Mouse (Mus musculus): Measurements from ENCODE around the gene Ttc9b.
"Not testable (repeated sequence)": the region's sequence is repeated elsewhere in the genome, so short reads cannot be mapped to it uniquely, and the experiment has no call there.

The Ttc9b gene

GRCm38 (mm10) chr7:27653681-27654437 lies at the start of gene Ttc9b:
Gene Ttc9b, plus strand, starts transcription at chr7:27653915.
- peak; percentile 89 to 91 for DNase-seq

DNA sequence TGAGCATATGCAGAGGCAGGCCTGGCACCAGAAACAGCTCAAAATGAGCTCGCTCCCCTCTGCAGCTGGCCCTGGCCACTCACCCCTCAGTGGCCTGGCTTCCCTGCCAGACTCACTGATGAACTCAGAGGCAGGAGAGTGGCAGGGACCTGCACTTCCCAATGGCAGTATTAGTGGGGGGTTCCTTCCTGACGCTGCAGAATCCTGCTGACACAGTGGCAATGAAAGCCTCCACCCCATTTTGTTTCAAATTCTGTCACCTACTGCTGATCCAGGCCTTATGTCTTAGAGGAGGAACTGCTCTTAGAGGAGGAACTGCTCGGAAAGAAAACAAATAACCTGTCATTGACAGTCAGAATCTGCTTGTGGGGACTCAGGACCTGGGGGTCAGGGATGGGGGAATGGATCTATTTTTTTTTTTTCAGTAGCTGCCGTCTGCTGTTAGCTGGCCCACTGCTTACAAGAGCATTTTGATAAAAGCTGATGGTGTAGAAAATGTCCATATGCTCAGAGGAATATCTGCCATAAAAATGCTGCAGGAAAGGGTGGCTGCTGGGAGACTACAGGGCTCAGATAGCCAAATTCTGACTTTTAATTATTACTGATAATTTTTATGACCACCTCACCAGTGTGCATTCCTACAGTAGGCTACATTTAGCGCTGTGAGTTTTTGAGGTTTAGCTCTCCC lies 48.9 kb upstream of the Ttc9b start:
- DNase-seq, result peak; percentile 80 to 82

GRCm38 (mm10) chr7:27605499-27606285 lies 48.0 kb upstream of the Ttc9b start:
- peak; percentile 74 to 83 for DNase-seq

DNA sequence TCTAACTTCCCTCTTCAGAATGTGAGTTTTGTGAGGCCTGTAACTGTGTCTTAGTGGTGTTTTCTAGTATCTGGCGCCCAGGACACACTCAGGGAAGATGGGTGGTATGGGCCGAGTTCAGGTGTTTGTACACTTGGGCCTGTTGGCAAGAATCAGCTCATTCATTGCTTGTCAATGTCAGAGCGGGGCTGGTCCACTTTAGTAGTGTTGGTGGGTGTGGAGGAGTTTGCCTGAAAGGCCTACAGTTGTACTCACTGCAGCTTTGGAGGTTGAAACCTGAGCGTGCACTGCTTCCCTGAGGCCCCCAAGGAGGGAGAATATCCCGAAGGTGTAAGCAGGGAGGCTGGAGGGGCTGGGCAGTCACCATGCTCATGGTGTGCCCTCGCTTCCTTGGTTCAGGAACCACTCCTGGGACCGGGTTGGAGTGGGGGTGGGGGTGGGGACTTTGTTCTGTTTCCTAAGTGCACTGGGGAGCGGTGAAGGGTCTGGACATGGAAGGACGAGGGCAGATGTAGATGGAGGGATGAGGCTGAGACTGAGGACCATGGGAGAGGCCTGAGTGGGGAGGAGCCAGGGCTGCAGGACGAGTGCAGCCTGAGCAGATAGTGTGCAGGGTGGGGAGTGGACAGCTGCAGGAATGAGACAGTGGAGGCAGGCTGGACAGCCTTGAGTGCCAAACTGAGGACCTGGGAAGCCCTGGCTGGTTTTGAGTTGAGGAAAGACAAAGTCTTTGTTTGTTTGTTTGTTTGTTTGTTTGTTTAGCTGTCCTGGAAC lies 47.0 kb upstream of the Ttc9b start:
- peak in 1 of 2 experiments; percentile 42 for DNase-seq

DNA sequence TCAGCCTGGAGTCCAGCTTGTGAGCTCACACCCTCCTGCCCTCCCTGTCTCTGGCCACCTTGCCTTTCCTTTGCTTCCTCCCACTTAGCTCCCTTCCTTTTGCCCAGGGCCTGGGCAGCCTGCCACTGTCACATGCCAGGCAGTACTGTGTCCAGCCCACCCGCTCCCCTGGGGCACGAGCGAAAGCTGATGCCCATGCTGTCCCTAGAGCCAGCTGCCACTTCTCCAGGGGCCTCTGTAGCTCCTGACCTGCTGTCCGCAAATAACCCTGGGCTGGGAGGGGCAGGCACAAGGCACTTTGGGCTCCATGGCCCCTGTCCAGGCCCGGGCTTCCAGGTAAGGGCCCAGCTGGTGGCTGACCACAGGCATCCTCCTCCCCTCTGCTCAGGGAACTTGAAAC lies 46.1 kb upstream of the Ttc9b start:
- DNase-seq, result peak; percentile 95

GRCm38 (mm10) chr7:27608130-27608529 lies 45.6 kb upstream of the Ttc9b start:
- no peak for DNase-seq

DNA sequence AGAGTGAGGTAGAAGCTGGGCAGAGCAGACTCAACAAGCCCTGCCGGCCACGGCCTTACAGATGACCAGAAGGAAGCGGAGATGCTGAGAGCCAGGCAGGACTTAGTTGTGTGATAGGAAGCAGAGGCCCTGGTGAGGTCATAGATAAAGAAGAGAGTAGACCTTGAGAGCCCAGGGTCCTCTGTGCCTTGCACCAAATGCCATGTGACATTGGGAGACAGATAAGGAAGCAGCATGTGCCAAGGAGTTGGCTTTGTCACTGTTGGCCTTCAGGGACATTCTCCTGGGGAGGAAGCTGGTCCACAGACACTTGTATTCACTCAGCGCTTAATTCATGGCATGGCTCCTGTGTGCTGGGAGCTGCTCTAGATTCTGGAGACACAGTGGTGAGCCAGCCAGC lies 44.4 kb upstream of the Ttc9b start:
- DNase-seq, result no peak

DNA sequence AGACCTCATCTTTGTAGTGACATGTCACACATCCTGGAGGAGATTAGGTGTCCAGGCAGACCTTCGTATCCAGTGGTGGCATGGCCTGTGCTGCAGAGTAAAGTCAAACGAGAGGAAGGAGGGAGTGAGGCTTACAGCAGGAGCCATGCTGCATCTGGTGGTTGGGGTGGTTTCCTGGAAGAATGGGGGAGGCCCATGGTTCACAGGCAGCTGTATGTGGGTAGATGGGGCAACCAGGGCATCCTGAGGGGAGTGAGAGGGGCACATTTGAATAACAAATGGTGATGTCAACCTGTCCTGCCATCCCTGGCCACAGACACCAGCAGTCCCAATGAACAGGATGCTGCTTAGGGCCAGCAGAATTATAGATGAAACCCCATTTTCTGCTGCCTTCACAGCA lies 44.0 kb upstream of the Ttc9b start:
- no peak for DNase-seq

DNA sequence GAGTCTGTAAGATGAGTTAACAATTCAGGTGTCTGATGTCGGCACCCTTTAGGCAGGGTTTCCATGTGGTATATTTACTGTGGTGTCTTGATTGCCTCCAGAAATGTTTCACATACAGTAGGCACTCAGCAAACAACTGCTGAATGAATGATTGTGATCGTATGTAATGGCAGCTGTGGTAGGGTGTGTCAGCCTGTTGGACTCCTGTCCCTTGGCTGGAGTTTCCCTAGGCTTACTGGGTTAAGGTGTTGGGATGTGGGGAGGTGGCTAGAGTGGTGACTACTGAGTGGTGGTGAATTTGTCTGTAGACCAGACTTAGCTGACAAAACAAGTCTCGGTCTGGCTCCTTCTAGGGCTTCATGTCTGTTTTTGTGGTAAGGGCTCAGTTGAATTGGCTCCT lies 43.3 kb upstream of the Ttc9b start:
- no peak for DNase-seq

GRCm38 (mm10) chr7:27610871-27611270 lies 42.8 kb upstream of the Ttc9b start:
- DNase-seq, result peak in 1 of 2 experiments; percentile 63

- DNase-seq, result peak in 1 of 2 experiments; percentile 69
These were observed 40.8 kb upstream of the Ttc9b start for GRCm38 (mm10) chr7:27612940-27613339.

DNA sequence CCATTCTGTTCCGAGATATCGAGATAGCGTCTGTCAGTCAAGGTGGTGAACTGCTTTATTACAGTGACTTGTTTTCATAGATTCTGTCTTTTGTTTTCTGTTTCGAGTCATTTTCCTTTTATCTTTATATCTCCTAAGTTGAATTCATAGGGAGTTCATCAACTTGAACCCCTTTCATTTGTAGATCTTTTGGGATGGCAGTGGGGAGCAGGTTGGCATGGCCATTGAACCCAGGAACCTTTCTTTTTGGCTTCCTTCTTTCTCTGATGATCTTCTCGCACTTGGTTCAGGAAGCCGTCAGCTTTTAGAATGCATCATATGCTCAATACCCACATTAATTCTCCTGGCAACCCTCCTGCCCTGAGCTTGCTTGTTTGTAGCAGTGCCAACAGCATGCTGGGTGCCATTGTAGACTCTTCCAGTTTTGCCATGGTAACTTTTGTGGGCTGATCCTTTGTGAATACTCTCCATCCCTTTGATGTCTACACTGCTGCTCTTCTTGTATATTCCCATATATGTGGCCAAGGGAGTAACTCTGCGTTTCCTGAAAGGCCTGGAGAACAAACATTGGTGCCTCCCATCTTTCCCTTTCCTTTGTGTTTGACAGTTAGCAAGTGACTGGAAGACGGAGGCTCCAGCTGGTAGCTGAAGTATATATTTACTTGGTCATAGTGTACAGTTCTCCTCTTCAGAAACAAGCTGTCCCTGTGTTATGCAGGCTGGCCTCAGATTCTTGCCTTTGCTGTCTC lies 39.8 kb upstream of the Ttc9b start:
- DNase-seq, result peak; percentile 86 to 90

DNA sequence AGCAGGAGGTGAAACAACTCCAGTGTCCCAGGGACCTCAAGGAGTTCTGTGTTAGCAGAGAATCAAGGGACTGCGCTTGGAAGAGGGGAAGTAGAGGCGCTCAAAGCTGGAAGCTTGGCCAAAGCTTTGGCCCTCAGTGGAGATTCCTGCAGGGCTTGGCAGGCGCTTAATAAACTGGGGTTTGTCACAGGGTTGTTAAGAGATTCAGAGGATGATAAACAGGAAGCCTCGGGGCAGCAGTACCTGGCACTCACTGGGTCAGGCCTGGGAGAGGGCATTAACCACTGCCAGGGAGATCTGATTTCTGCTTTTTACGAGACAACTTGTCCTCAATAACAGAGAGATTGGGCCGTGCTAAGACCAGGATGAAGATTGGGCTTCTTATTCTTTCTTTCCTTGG lies 32.7 kb upstream of the Ttc9b start:
- DNase-seq, result no peak

DNA sequence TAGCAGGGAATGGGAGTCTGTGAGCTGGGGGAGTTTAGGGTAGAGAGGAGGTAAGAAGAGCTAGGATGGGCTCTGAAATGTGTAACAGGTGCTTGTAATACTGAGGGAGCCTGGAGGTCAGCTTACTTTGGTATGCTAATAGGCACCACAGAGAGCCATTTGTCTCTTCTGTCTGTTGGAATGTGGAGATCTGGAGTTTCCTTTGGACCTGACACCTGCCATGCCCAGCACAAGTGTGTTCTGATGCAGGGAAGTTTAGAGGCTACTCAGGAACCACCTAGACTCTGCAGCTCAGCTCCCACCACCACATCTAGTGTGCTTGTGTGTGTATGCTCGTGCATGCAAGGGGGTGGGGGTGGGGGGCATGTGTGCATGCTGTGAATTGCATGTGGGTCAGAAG lies 31.5 kb upstream of the Ttc9b start:
- no peak for DNase-seq

GRCm38 (mm10) chr7:27624967-27625366 lies 28.7 kb upstream of the Ttc9b start:
- no peak for DNase-seq

GRCm38 (mm10) chr7:27627707-27628106 lies 26.0 kb upstream of the Ttc9b start:
- DNase-seq, result peak in 1 of 2 experiments; percentile 41

DNA sequence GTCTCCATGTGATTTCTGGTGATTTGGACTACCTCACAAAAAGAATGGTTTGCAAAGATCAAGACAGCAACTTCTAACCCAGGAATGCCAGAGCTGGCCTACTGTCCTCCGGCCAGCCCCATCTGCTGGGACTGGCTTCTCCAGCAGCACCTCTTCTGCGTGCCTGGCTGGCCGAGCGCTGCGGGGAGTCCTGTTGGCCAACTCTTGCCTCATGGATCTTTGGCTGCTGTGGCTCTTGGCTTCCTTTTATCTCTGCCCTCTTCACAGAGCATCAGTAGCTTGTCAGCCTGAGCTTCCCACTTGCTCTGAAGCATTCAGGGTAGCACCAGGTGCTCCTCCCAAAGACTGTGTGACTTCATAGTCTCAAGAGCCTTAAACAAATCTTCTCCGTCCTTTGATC lies 25.5 kb upstream of the Ttc9b start:
- peak; percentile 67 to 73 for DNase-seq

GRCm38 (mm10) chr7:27628816-27629215 lies 24.9 kb upstream of the Ttc9b start:
- DNase-seq, result peak in 1 of 2 experiments; percentile 49

DNA sequence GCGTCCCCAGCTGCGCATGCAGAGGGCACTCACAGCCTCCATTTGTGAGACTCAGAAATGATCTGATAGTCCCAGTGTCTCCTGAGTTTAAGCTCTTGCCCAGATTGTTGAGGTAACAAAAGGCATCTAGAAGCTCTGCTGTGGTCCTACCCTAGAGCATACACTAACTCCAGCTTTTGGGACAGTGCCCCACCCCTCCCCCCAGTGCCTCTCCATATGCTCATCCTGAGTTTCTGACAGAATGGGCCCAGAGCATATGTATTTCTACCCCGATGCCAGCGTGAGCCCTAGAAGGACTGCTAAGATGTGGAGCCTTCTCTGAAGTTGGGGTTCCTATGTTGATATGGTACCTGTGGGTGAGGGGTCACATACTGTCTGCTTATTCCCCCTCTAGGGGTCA lies 22.3 kb upstream of the Ttc9b start:
- no peak for DNase-seq

GRCm38 (mm10) chr7:27633166-27633565 lies 20.5 kb upstream of the Ttc9b start:
- DNase-seq, result peak; percentile 47 to 72

- no peak for DNase-seq
These were observed 19.0 kb upstream of the Ttc9b start for GRCm38 (mm10) chr7:27634691-27635090.

GRCm38 (mm10) chr7:27635094-27635493 lies 18.6 kb upstream of the Ttc9b start:
- not testable (repeated sequence) for DNase-seq

Data from cerebellum, postnatal 14 days (tissue).